Mouse (Mus musculus) MEL (cell line): Measurements from ENCODE around the gene Dytn. TPM values are rescaled to one million over a fixed set of nuclear protein-coding genes. Genes with fewer than 3 reads are reported as not detected.

Experiments
- DNase-seq: peaks from one replicate; pipeline ENCODE4 v3.0.0; 2011; ENCODE audit warnings: low read depth, low spot score
- H3K27ac ChIP-seq: 2 replicates; pipeline ENCODE4 v1.5.1; 2012; ENCODE audit warnings: low read depth, mild to moderate bottlenecking, control low read depth, low read length, moderate library complexity; ENCODE audit not compliant: control insufficient read depth
- H3K27me3 ChIP-seq, 2 experiments: fragments of 150-350 bp in 1 of 2; sonication (generic) in 1 of 2; 2 replicates each; pipeline ENCODE4 v1.6.1; 2012; ENCODE audit warnings: low read length in 2 of 2, mild to moderate bottlenecking in 2 of 2, improper control_type of control experiment in 1 of 2, moderate library complexity in 1 of 2; ENCODE audit not compliant: insufficient read depth in 2 of 2, control insufficient read depth in 1 of 2
- H3K36me3 ChIP-seq, 2 experiments: 2 replicates each; pipeline ENCODE4 v1.6.1; 2012 to 2014; ENCODE audit warnings: low read length in 2 of 2, improper control_type of control experiment in 1 of 2, inconsistent platforms in 1 of 2, mild to moderate bottlenecking in 1 of 2; ENCODE audit not compliant: insufficient read depth in 2 of 2, control insufficient read depth in 1 of 2
- H3K4me1 ChIP-seq, 2 experiments: fragments of 150-350 bp in 1 of 2; sonication (generic) in 1 of 2; 2 replicates each; pipeline ENCODE4 v1.6.1; 2012; ENCODE audit warnings: low read length in 2 of 2, improper control_type of control experiment in 1 of 2, mild to moderate bottlenecking in 1 of 2; ENCODE audit not compliant: insufficient read depth in 2 of 2, control insufficient read depth in 1 of 2
- H3K4me3 ChIP-seq, 2 experiments: fragments of 150-350 bp in 1 of 2; sonication (generic) in 1 of 2; 2 replicates each; pipeline ENCODE4 v1.5.1; 2012; ENCODE audit warnings: low read depth in 2 of 2, low read length in 2 of 2, mild to moderate bottlenecking in 2 of 2, moderate library complexity in 2 of 2, control low read depth in 1 of 2, improper control_type of control experiment in 1 of 2; ENCODE audit not compliant: control insufficient read depth in 1 of 2, insufficient read depth in 1 of 2
- H3K79me2 ChIP-seq: 2 replicates; pipeline ENCODE4 v1.6.1; 2012; ENCODE audit warnings: mild to moderate bottlenecking, low read length, moderate library complexity; ENCODE audit not compliant: control insufficient read depth, poor library complexity, insufficient read depth
- H3K9ac ChIP-seq: 2 replicates; pipeline ENCODE4 v1.6.1; 2012; ENCODE audit warnings: low read depth, mild to moderate bottlenecking, control low read depth, low read length, moderate library complexity; ENCODE audit not compliant: control insufficient read depth, poor library complexity, severe bottlenecking
- H3K9me3 ChIP-seq: fragments of 150-350 bp; sonication (generic); replicated peaks from 2 replicates; pipeline ENCODE4 v1.6.1; 2012; ENCODE audit warnings: mild to moderate bottlenecking, low read length, improper control_type of control experiment, moderate library complexity; ENCODE audit not compliant: insufficient read depth
- BHLHE40 ChIP-seq: IDR thresholded peaks from 2 replicates; pipeline ENCODE4 v1.6.1; 2012; ENCODE audit warnings: low read depth, mild to moderate bottlenecking, inconsistent platforms, low read length, improper control_type of control experiment, borderline replicate concordance
- EP300 ChIP-seq, 2 experiments: IDR thresholded peaks; 2 replicates each; pipeline ENCODE4 v1.6.1; 2011; ENCODE audit warnings: improper control_type of control experiment in 2 of 2, low read length in 2 of 2, low read depth in 1 of 2, mild to moderate bottlenecking in 1 of 2
- ETS1 ChIP-seq: IDR thresholded peaks from 2 replicates; pipeline ENCODE4 v1.6.1; 2012; ENCODE audit warnings: low read depth, mild to moderate bottlenecking, inconsistent platforms, low read length, improper control_type of control experiment, moderate library complexity
- JUND ChIP-seq: IDR thresholded peaks from 2 replicates; pipeline ENCODE4 v1.6.1; 2011; ENCODE audit warnings: low read depth, mild to moderate bottlenecking, improper control_type of control experiment, low read length
- KAT2A ChIP-seq: conservative IDR thresholded peaks from 2 replicates; pipeline ENCODE4 v1.6.1; 2012; ENCODE audit warnings: low read depth, low read length, improper control_type of control experiment, inconsistent platforms
- MAX ChIP-seq: IDR thresholded peaks from 2 replicates; pipeline ENCODE4 v1.6.1; 2011; ENCODE audit warnings: low read length, improper control_type of control experiment
- MYC ChIP-seq: IDR thresholded peaks from 2 replicates; pipeline ENCODE4 v1.6.1; 2011; ENCODE audit warnings: low read depth, mild to moderate bottlenecking, low read length, improper control_type of control experiment, moderate library complexity
- NRF1 ChIP-seq: IDR thresholded peaks from 2 replicates; pipeline ENCODE4 v1.6.1; 2014; ENCODE audit warnings: low read depth, mild to moderate bottlenecking, inconsistent platforms, low read length, improper control_type of control experiment, moderate library complexity; ENCODE audit not compliant: poor library complexity, insufficient read depth, severe bottlenecking
- POLR2A ChIP-seq, 2 experiments: IDR thresholded peaks; 2 replicates each; pipeline ENCODE4 v1.6.1; 2011 to 2012; ENCODE audit warnings: low read length in 2 of 2, mild to moderate bottlenecking in 2 of 2, control low read depth in 1 of 2, improper control_type of control experiment in 1 of 2, low read depth in 1 of 2, moderate library complexity in 1 of 2; ENCODE audit not compliant: control insufficient read depth in 1 of 2, insufficient read depth in 1 of 2, poor library complexity in 1 of 2
- RAD21 ChIP-seq: IDR thresholded peaks from 2 replicates; pipeline ENCODE4 v1.6.1; 2011; ENCODE audit warnings: mild to moderate bottlenecking, low read depth, low read length, improper control_type of control experiment
- RCOR1 ChIP-seq: IDR thresholded peaks from 2 replicates; pipeline ENCODE4 v1.6.1; 2012; ENCODE audit warnings: low read depth, mild to moderate bottlenecking, inconsistent platforms, low read length, improper control_type of control experiment
- SMC3 ChIP-seq: IDR thresholded peaks from 2 replicates; pipeline ENCODE4 v1.6.1; 2011; ENCODE audit warnings: low read depth, low read length, improper control_type of control experiment
- TBP ChIP-seq: IDR thresholded peaks from 2 replicates; pipeline ENCODE4 v1.8.0; 2011; ENCODE audit warnings: low read depth, low read length, improper control_type of control experiment
- USF2 ChIP-seq, 2 experiments: IDR thresholded peaks; 2 replicates each; pipeline ENCODE4 v1.6.1; 2011 to 2012; ENCODE audit warnings: improper control_type of control experiment in 2 of 2, low read length in 2 of 2, borderline replicate concordance in 1 of 2, inconsistent platforms in 1 of 2, low read depth in 1 of 2, mild to moderate bottlenecking in 1 of 2; ENCODE audit not compliant: insufficient read depth in 1 of 2
- ZC3H11A ChIP-seq: IDR thresholded peaks from 2 replicates; pipeline ENCODE4 v1.6.1; 2012; ENCODE audit warnings: low read depth, mild to moderate bottlenecking, inconsistent platforms, low read length, improper control_type of control experiment
- ZKSCAN1 ChIP-seq: IDR thresholded peaks from 2 replicates; pipeline ENCODE4 v1.6.1; 2012; ENCODE audit warnings: low read depth, mild to moderate bottlenecking, inconsistent platforms, low read length, improper control_type of control experiment, moderate library complexity
- ZMIZ1 ChIP-seq: IDR thresholded peaks from 2 replicates; pipeline ENCODE4 v1.6.1; 2012; ENCODE audit warnings: low read depth, mild to moderate bottlenecking, inconsistent platforms, low read length, improper control_type of control experiment, moderate library complexity
- polyA plus RNA-seq, 2 experiments: library from polyadenylated mRNA; stranded (reverse) in 1 of 2; unstranded in 1 of 2; fragments of >175 nt in 1 of 2; fragments of >200 nt in 1 of 2; gene quantifications; 2 replicates each; pipeline versions ENCODE4 v1.2.1 to v1.2.4; 2012; ENCODE audit warnings: low replicate concordance in 2 of 2, low read depth in 1 of 2; ENCODE audit not compliant: insufficient read length in 2 of 2, insufficient read depth in 1 of 2, missing spikeins in 1 of 2
- total RNA-seq: library from RNA; depleted of rRNA; stranded (reverse); fragments of 300-350 nt; gene quantifications from 2 replicates; pipeline ENCODE4 v1.2.3, GENCODE M21; 2012; rRNA removed

Gene Dytn
- total RNA-seq: not detected in 2 replicates
- polyA plus RNA-seq: not detected

DNA sequence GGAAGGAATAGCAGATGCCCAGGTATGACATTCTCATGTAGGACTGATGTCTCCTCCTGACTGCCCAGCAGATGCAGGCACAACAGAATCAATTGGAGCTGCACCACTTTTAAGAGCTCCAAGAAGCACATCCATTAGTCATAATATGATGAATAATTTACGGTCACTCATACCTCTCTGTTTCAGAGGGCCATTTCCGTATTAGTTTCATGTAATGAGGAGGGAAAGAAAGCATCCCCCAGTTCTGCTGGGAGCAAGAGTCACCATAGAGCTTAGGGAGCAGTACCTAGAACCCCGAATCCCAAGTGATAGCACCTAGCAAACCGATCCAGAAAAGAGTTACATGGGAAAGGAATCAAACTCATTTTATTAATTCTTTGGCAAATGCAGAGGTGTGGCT is at the start of gene Dytn:
Gene Dytn, minus strand, starts transcription at position 101 of the 400 bp plus-strand sequence.
- no peak for DNase-seq
- no peak within 1 kb of the TSS for H3K4me3 ChIP-seq
- no peaks in the 10 kb centered on the region for H3K36me3 ChIP-seq
- H3K27me3 ChIP-seq: no peaks in the 10 kb centered on the region
- no peaks in the 10 kb centered on the region for H3K9me3 ChIP-seq
- H3K9ac ChIP-seq: no peak within 1 kb of the TSS
- H3K79me2 ChIP-seq: no peaks in the 10 kb centered on the region
- TF ChIP-seq ZKSCAN1 (no peak), ZMIZ1 (no peak), JUND (no peak)
- H3K27ac ChIP-seq: no peak within 1 kb of the TSS
- H3K4me1 ChIP-seq: no peaks in the 10 kb centered on the region

DNA sequence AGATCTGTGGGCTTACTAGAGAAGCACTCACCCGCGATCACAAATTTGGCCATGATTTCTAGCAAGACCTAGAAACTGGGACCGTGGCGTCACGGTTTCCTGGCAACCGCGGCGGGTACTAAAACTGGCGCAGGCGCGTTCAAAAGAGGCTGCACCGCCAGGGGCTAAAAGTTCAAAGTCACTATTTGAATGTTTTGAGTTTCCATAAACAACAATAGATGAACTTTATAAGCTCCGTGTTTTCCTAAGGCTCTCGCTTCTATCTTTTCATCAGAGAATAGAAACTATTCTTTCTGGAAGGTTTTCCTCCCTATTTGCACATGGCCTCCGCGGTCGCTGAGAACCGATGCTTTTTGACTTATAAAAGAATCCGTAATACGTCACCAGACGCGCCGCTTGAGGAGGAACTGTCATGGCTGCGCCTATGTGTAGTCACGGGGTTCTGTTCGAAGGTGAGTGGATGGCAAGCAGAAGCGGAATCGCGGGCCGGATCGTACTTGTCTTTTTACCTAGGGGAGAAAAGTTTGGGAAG is 43.6 kb upstream of the Dytn start, which contains the start of the genes Mdh1b and Fastkd2:
Gene Mdh1b, minus strand, starts transcription at position 79 of the 532 bp plus-strand sequence.
Gene Fastkd2, plus strand, starts transcription at position 375 of the 532 bp plus-strand sequence.
- no peak for TF ChIP-seq ZC3H11A
- no peak for TF ChIP-seq RAD21
- TF ChIP-seq RCOR1: no peak
- no peak for TF ChIP-seq MYC
- no peaks in the 10 kb centered on the region for H3K4me1 ChIP-seq
- H3K4me3 ChIP-seq: no peak within 1 kb of the TSS
- H3K27ac ChIP-seq: no peak within 1 kb of the TSS
- H3K27me3 ChIP-seq: no peaks in the 10 kb centered on the region
- no peaks in the 10 kb centered on the region for H3K79me2 ChIP-seq
- no peak within 1 kb of the TSS for H3K9ac ChIP-seq
- H3K36me3 ChIP-seq: no peaks in the 10 kb centered on the region
- no peak for DNase-seq
- H3K9me3 ChIP-seq: no peaks in the 10 kb centered on the region

DNA sequence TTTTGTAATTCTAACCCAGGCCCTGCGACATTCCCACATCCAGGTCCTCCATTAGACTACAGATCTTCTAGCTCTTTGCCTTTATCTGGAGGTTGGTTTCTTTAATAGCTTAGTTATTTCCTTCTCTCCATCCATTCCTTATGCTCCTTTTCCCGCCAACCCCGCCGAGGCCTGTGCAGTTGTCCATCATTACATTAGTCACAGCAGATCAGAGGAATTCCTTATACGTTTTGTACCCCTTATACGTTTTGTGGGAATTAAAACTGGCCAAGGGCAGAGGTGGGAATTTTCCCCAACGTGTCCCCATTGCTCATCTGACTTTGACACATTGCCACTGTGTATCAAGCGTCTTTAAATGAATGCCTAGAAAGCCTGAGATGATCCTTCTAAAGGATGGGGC is 43.1 kb upstream of the Dytn start:
- no peak for DNase-seq
- H3K4me3 ChIP-seq: no peak overlapping the region
- H3K4me1 ChIP-seq: no peaks in the 10 kb centered on the region
- H3K79me2 ChIP-seq: no peaks in the 10 kb centered on the region
- no peak overlapping the region for H3K9ac ChIP-seq
- no peak overlapping the region for H3K27ac ChIP-seq
- TF ChIP-seq KAT2A: no peak
- TF ChIP-seq MYC: no peak
- no peak for TF ChIP-seq USF2 (IDR thresholded peaks at IDR 0.05; ENCODE audit: borderline replicate concordance in 1 of 2, insufficient read depth in 1 of 2, low read depth in 1 of 2, low read length in 2 of 2)
- no peak for TF ChIP-seq MAX
- no peak for TF ChIP-seq SMC3
- TF ChIP-seq ETS1: no peak
- TF ChIP-seq POLR2A (IDR thresholded peaks at IDR 0.05; ENCODE audit: control insufficient read depth in 1 of 2, insufficient read depth in 1 of 2, low read depth in 1 of 2, low read length in 2 of 2, poor library complexity in 1 of 2): no peak
- no peak for TF ChIP-seq EP300 (IDR thresholded peaks at IDR 0.05; ENCODE audit: low read depth in 1 of 2, low read length in 2 of 2)
- TF ChIP-seq BHLHE40: no peak
- no peak for TF ChIP-seq NRF1
- TF ChIP-seq TBP: no peak
- H3K9me3 ChIP-seq: no peaks in the 10 kb centered on the region
- no peaks in the 10 kb centered on the region for H3K27me3 ChIP-seq
- H3K36me3 ChIP-seq: no peaks in the 10 kb centered on the region
